Mouse (Mus musculus) MEL (cell line): ENCODE measurements around the gene Cdc73.

Experiments used
- HCFC1 ChIP-seq: IDR thresholded peaks from 2 replicates; pipeline ENCODE4 v1.6.1; 2012; ENCODE audit warnings: low read depth, mild to moderate bottlenecking, inconsistent platforms, low read length, improper control_type of control experiment, moderate library complexity
- POLR2A ChIP-seq, 2 experiments: IDR thresholded peaks; 2 replicates each; pipeline ENCODE4 v1.6.1; 2011 to 2012; ENCODE audit warnings: low read length in 2 of 2, mild to moderate bottlenecking in 2 of 2, control low read depth in 1 of 2, improper control_type of control experiment in 1 of 2, low read depth in 1 of 2, moderate library complexity in 1 of 2; ENCODE audit not compliant: control insufficient read depth in 1 of 2, insufficient read depth in 1 of 2, poor library complexity in 1 of 2

GRCm38 (mm10) chr1:143612901-143613300 lies 89.8 kb downstream of the Cdc73 start:
- no peak for TF ChIP-seq HCFC1
- TF ChIP-seq POLR2A (IDR thresholded peaks at IDR 0.05; ENCODE audit: control insufficient read depth in 1 of 2, insufficient read depth in 1 of 2, low read depth in 1 of 2, low read length in 2 of 2, poor library complexity in 1 of 2), result no peak
